18 mouse cellular contexts compared by ENCODE assay signal in genomic region chr6:55567521-55567920, GRCm38 (mm10).
"Had no signal": no experiment of that assay in that cellular context is flagged by ENCODE, and none has a peak within 500 bp of the region (broad histone marks: within the 10 kb centered on the region; RNA-seq: fewer than 3 reads in every experiment).

No protein-coding gene starts in this region.

- DNase-seq: liver, postnatal 0 days; lung, adult 2 months; lung, postnatal 14 days; lung, postnatal 36 days; right cerebral cortex, postnatal 14 days; thymus, adult 2 months; thymus, postnatal 25 days; thymus, postnatal 4 days had no signal

- H3K36me3 ChIP-seq: liver, embryonic 15.5 days; lung, embryonic 15.5 days; midbrain, embryonic 12.5 days; midbrain, embryonic 15.5 days; neural tube, embryonic 12.5 days; stomach, embryonic 15.5 days had no signal

- H3K27me3 ChIP-seq: liver, embryonic 15.5 days; lung, embryonic 15.5 days; megakaryocyte, embryonic 14.5 days; midbrain, embryonic 12.5 days; midbrain, embryonic 15.5 days; neural tube, embryonic 12.5 days; stomach, embryonic 15.5 days had no signal

- ATAC-seq: liver, postnatal 0 days; lung, postnatal 0 days; midbrain, embryonic 15.5 days had no signal

- H3K4me2 ChIP-seq: liver, embryonic 15.5 days; lung, embryonic 15.5 days; midbrain, embryonic 12.5 days; midbrain, embryonic 15.5 days; neural tube, embryonic 12.5 days; stomach, embryonic 15.5 days had no signal

- H3K4me1 ChIP-seq: liver, embryonic 15.5 days; lung, embryonic 15.5 days; megakaryocyte, embryonic 14.5 days; midbrain, embryonic 12.5 days; neural tube, embryonic 12.5 days; stomach, embryonic 15.5 days had no signal

- H3K9me3 ChIP-seq: liver, embryonic 15.5 days; lung, embryonic 15.5 days; megakaryocyte, embryonic 14.5 days; midbrain, embryonic 12.5 days; midbrain, embryonic 15.5 days; neural tube, embryonic 12.5 days; stomach, embryonic 15.5 days had no signal

- H3K4me3 ChIP-seq: liver, embryonic 15.5 days; lung, embryonic 15.5 days; megakaryocyte, embryonic 14.5 days; midbrain, embryonic 12.5 days; midbrain, embryonic 15.5 days; neural tube, embryonic 12.5 days; stomach, embryonic 15.5 days had no signal

- H3K9ac ChIP-seq: liver, embryonic 15.5 days; liver, postnatal 0 days; lung, embryonic 15.5 days; midbrain, embryonic 12.5 days; midbrain, embryonic 15.5 days; neural tube, embryonic 12.5 days; stomach, embryonic 15.5 days had no signal

- H3K27ac ChIP-seq: liver, embryonic 15.5 days; lung, embryonic 15.5 days; macrophage; midbrain, embryonic 12.5 days; midbrain, embryonic 15.5 days; neural tube, embryonic 12.5 days; stomach, embryonic 15.5 days; stomach, postnatal 0 days had no signal
